Mouse (Mus musculus) brain, embryonic 14.5 days (tissue): ENCODE results near the gene Gbf1.

Experiments
- CTCF ChIP-seq: fragments of 200-500 bp; IDR thresholded peaks from 2 replicates; pipeline ENCODE4 v1.5.1; 2012; ENCODE audit warnings: inconsistent platforms, mild to moderate bottlenecking, moderate library complexity, borderline replicate concordance; ENCODE audit not compliant: insufficient read depth, insufficient read length; ENCODE audit errors: extremely low read depth
- POLR2A ChIP-seq: fragments of 200-500 bp; IDR thresholded peaks from 2 replicates; pipeline ENCODE4 v1.6.1; 2012; ENCODE audit warnings: mild to moderate bottlenecking, inconsistent platforms, borderline replicate concordance; ENCODE audit not compliant: poor library complexity, insufficient read depth, insufficient read length, severe bottlenecking; ENCODE audit errors: extremely low read depth

DNA sequence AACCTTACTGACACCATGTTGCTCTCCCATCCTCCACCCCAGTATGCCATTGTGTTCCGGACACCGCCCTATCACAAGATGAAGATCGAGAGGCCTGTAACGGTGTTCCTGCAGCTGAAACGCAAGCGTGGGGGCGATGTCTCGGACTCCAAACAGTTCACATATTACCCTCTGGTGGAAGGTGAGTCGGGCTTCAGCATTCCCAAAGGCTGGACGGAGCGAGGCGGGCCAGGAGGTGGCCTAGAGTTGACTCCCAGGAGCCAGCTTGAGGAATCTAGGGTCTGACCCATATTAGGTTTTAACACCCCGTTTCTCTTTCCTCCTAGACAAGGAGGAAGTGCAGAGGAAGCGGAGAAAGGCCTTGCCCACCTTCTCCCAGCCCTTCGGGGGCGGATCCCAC is 156.0 kb downstream of the Gbf1 start:
- TF ChIP-seq CTCF (no peak), POLR2A (no peak)
